Mouse (Mus musculus) gastrocnemius, adult 18-20 months (tissue): ENCODE measurements around the gene Krtap4-6. TPM values are rescaled to one million over a fixed set of nuclear protein-coding genes. Genes with fewer than 3 reads are reported as not detected.
"Not testable (repeated sequence)": the region's sequence is repeated elsewhere in the genome, so short reads cannot be mapped to it uniquely, and the experiment has no call there.

Experiments
- DNase-seq: peaks from one replicate; pipeline ENCODE4 v3.0.0; 2021; ENCODE audit warnings: low spot score
- long read RNA-seq, 2 experiments: library from polyadenylated mRNA; stranded (forward); transcript quantifications; one replicate each; pipeline ENCODE4 v2.0.0; 2021
- total RNA-seq, 2 experiments: library from RNA; stranded (reverse); gene quantifications; 2 replicates each; pipeline ENCODE4 v1.2.3; 2021

Gene Krtap4-6
- not detected for total RNA-seq
- long read RNA-seq, experiment 1 = 0 reads
- long read RNA-seq, experiment 2 = 0 reads

DNA sequence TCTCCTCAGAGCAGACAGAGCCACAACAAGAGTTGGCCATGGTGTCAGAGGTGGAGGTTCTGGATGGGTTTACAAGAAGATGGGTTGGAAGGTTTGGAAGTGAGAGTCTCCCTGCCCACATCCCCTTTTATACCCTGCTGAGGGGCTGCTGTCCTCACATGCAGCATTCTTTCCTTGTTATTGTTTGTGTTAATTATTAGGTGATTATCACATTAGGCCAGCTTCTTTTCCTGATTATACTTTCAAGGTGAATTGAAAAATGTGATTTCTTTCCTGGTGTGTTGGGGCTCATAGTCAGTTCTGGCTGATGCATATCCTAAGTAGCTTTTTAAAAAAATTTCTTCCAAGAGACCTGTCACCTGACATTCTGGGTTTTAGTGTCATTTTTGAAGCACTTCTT, at the start of gene Krtap4-6:
Krtap4-6 (minus strand) TSS at position 101 of the 400 bp plus-strand sequence.
- DNase-seq = no peak

DNA sequence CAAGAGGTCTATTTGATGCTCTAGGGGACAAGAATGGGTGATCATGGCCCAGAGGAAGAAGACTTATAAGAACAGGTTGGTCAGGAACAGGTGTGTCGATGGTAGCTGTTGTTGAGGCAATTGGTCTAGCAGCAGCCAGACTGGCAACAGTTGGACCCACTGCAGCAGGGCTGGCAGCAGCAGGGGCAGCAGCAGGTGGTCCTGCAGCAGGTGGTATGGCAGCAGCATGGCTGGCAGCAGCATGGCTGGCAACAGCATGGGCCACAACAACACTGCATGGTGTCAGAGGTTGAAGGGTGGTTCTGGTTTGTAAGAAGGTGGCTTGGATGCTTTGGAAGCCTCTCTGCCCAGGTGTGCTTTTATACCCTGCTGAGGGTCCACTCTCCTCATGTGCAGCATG, 24.7 kb upstream of the Krtap4-6 start, which contains the start of gene Gm14190:
Gm14190 (minus strand) TSS at position 278 of the 400 bp plus-strand sequence.
- DNase-seq = no peak

DNA sequence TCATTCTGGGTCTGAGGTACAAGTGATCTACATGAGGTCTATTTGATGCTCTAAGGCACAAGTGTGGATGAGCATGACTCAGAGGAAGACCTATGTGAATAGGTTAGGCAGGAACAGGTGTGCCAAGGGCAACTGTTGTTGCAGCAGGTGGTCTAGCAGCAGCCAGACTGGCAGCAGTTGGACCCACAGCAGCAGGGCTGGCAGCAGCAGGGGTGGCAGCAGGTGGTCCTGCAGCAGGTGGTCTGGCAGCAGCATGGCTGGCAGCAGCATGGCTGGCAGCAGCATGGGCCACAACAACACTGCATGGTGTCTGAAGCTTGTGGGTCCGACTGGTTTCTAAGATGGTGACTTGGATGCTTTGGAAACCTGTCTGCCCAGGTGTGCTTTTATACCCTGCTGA, 19.5 kb upstream of the Krtap4-6 start:
- DNase-seq = not testable (repeated sequence)

DNA sequence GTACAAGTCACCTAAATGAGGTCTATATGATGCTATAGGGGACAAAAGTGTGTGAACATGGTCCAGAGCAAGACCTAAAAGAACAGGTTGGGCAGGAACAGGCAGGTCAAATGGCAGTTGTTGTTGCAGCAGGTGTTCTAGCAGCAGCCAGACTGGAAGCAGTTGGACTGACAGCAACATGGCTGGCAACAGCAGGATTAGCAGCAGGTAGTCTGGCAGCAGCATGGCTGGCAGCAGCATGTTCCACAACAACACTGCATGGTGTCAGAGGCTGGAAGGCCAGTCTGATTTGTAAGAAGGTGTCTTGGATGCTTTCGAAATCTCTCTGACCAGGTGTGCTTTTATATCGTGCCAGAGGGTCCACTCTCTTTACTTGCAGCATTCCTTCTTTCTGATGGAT, 17.7 kb upstream of the Krtap4-6 start:
- no peak for DNase-seq

DNA sequence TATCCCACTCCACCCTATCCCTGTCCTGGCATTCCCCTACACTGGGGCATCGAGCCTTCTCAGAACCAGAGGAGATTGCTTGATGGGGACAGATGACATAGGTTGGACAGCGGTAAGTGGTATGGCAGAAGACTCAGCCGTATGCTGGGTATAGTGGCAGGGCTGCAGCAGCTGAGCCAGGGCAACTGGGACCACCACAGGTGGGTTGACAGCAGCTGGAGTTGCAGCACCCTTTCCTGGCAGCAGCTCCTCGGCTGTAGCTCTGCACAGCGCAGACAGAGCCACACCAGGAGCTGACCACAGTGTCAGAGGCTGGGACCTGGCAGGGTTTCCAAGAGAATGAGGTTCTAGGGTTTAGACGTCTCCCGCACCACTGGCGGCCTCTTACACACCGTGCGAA, 3.0 kb downstream of the Krtap4-6 start:
- no peak for DNase-seq

DNA sequence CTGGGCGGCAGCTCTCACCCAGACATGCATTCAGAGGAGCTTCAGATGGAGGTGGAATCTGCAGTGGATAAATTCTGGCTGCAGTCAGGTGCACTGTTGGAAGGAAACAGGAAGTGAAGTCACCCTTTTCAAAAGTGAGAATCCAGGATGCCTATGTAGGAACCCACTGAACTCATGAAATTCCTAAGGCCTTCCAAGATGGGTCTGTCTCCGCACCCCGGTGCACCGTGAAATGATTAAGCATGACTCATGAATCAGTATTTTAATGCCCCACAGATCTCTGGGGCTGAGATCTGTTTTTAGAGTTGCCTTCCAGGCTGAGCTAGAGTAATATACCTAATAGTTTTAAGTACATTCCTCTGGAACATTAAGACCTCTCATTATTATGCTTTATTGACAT, 6.5 kb downstream of the Krtap4-6 start:
- DNase-seq = no peak

DNA sequence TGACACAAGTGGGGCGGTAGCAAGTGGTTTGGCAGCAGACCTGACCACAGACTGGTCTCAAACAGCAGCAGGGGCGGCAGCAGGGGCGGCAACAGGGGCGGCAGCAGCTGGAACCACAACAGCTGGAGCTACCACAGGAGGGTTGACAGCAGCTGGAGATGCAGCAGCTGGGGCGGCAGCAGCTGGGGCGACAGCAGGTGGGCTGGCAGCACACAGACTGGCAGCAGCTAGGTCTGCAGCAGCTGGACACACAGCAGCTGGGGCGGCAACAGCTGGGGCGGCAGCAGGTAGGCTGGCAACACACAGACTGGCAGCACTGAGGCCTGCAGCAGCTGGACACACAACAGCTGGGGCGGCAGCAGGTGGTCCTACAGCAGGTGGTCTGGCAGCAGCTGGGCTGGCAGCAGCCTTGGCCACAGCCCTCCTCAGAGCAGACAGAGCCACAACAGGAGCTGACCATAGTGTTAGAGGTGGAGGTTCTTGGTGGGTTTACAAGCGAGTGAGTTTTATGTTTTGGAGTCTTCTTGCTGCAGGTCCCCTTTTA, 7.2 kb downstream of the Krtap4-6 start, which contains the start of gene Gm11563:
Gm11563 (minus strand) TSS at position 494 of the 544 bp plus-strand sequence.
- not testable (repeated sequence) for DNase-seq

DNA sequence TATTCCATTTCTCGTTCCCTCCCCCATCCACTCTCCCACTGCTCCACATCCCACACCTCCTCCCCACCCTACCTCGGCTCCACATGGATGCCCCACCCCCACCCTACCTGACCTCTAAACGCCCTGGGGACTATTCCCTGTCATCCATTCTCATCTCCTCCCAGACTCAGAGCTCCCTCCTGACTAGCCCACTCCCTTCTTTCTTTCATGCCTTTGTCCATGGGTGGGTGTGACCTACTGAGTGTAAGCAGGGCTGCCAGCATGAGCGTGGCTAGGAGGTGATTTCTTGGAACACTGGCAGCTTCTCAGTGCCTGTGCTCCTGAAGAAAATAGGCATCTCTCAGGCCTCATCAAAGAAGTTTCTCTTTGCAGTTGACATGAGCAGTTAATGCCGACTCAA, 8.7 kb downstream of the Krtap4-6 start:
- DNase-seq = no peak

DNA sequence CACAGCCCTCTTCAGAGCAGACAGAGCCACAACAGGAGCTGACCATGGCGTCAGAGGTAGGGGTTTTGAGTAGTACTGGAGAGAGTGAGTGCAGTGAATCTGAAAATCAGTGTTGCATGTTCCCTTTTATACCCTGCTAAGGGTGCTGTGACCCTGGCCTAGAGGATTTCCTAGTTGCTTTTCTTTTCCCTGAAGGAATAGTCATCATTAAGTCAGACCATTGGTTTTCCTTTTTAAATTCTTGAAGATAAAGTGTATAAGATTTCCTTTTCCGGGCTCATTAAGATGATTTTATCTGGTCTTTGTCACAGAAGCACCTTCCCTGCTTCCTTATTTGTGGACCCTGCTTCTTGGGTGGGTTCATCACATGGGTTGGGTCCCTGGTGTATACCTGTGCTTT, 15.6 kb downstream of the Krtap4-6 start, which contains the start of gene Gm11555:
Gm11555 (minus strand) TSS at position 101 of the 400 bp plus-strand sequence.
- DNase-seq = no peak

DNA sequence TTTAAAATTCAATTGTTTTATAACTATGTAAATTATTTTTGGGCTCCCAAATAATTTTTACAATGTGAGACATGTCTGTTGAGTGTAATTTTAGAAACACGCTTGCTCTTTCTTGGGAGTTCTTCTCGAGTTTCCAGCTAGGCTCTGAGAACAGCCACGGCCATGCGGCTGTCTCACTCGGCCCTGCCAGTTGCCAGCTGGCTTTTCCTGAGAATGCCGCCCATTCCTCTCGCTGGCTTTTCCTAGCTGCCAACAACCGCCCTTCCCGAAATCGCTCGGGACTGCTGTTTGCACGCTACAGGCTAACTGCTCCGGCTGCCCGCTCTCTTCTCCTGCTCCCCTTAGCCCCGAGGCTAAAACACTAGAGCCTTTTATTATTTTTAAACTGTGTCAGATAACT, 19.3 kb downstream of the Krtap4-6 start:
- no peak for DNase-seq

DNA sequence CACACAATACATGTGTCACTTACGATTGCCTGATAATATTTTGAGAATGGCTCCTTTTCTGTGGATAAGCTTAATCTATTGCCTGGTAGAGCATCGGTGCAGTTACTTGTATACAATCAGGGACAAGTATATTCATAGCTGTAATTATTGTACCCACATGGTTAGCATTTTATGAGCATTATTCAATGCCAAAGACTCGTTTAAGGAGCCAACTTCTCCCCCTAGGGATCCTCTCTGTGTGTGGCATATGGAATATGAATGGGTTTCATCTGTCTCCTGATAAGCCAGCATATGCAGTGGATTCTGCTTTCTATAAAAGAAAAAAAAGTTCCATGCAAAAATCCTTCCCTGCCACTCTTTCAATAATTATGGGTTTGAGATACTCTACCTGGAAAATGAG, 21.4 kb downstream of the Krtap4-6 start:
- no peak for DNase-seq

DNA sequence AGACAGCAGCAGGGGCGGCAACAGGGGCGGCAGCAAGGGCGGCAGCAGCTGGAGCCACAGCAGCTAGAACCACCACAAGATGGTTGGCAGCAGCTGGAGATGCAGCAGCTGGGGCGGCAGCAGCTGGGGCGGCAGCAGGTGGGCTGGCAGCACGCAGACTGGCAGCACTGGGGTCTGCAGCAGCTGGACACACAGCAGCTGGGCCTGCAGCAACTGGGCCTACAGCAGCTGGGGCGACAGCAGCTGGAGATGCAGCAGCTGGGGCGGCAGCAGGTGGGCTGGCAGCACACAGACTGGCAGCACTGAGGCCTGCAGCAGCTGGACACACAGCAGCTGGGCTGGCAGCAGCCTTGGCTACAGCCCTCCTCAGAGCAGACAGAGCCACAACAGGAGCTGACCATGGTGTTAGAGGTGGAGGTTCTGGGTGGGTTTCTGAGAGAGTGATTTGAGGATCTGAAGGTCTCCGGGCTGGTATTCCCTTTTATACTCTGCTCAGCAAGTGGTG, 22.1 kb downstream of the Krtap4-6 start, which contains the start of gene Krtap4-7:
Krtap4-7 (minus strand) TSS at position 455 of the 505 bp plus-strand sequence.
- DNase-seq = not testable (repeated sequence)

DNA sequence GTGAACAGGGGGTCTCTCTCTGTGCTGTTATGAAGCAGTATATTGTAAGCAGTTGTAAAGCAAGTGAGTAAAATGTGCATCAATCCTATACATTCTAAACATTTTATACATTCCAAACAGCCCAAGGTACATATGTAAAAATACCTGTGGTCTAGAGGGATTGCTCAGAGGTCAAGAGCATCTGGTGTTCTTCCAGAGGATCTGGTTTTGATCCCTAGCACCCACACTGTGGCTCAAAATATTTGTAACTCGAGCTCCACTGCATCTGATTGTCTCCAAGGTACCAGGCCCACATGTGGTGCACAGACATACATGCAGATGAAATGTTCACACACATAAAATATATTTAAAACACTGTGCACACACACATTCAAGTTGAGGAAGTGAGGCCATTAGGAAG, 24.8 kb downstream of the Krtap4-6 start:
- no peak for DNase-seq

DNA sequence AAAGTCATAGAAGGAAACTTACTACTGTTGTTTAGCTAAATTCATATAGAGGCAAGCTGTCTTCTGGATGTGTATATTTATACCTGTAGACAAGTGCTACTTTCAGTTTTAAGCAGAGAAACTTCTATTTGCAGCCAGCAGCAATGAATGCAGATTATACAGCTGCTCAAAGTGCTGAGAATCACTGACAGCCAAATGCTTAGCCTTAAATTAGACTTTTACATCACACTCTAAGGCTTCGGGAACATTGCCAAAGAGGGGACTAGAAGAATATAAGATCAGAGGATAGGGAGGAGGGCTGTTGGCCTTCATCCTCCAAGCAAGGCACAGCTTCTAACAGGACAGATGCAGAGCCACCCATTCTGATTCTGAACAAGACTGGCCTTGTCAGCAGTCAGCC, 28.7 kb downstream of the Krtap4-6 start:
- no peak for DNase-seq

DNA sequence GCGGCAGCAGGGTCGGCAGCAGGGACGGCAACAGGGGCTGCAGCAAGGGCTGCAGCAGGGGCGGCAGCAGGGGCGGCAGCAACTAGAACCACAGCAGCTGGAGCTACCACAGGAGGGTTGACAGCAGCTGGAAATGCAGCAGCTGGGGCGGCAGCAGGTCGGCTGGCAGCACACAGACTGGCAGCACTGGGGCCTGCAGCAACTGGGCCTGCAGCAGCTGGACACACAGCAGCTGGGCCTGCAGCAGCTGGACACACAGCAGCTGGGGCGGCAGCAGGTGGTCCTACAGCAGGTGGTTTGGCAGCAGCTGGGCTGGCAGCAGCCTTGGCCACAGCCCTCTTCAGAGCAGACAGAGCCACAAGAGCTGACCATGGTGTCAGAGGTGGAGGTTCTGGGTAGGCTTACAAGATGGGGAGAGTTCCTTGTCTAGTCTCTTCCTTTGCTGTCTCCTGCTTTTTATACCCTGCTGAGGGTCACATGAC, 31.1 kb downstream of the Krtap4-6 start, which contains the start of gene Krtap4-2:
Krtap4-2 (minus strand) TSS at position 432 of the 482 bp plus-strand sequence.
- DNase-seq = no peak

DNA sequence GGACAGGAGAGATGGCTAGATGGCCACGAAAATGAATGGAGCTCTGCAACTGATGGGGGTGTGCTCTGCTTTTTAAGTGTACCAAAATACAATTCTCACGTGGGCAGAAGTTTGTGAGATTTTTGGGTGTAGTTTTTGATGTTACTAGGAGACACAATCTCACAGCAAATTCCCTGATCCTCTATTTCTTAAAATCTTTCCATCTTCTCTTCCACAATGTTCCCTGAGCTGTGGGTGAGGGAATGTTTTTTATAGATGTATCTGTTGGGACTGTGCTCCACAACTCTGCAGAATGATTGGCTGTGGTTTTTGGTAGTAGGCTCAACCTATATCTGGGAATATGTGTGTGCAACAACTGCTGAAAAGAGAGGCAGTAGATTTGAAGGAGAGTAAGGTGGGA, 32.5 kb downstream of the Krtap4-6 start:
- DNase-seq = no peak

DNA sequence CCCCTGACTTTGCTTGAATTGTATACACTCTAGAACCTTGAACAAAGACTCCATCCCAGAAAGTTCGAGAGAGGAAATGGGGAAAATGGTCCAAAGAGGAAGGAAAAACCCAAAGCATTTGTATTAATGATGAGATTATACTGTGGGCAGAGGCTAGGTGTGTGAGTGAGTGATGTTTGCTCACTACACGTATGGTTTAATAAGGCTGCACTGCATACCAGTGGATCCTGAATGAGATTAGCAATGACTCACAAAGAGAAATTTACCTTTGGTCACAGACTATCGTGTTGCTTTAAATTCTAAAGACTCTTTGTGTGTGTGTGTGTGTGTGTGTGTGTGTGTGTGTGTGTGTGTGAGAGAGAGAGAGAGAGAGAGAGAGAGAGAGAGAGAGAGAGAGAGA, 34.9 kb downstream of the Krtap4-6 start:
- DNase-seq = no peak

DNA sequence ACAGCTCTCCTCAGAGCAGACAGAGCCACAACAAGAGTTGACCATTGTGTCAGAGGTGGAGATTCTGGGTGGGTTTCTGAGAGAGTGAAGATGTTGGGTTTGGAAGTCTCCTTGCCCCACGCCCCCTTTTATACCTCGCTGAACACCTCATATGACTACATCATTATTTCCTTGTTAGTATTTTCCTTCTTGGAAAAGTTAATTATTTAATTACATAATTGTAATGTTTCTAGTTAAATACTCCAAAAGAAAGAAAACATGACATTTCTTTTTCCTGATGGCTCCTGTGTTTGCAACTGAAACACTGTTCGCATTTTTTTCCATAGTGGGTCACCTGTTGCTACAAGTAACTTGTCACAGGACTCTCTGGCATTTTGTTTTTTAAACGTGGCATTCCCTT, 37.6 kb downstream of the Krtap4-6 start, which contains the start of gene Krtap4-1:
Krtap4-1 (minus strand) TSS at position 101 of the 400 bp plus-strand sequence.
- no peak for DNase-seq

DNA sequence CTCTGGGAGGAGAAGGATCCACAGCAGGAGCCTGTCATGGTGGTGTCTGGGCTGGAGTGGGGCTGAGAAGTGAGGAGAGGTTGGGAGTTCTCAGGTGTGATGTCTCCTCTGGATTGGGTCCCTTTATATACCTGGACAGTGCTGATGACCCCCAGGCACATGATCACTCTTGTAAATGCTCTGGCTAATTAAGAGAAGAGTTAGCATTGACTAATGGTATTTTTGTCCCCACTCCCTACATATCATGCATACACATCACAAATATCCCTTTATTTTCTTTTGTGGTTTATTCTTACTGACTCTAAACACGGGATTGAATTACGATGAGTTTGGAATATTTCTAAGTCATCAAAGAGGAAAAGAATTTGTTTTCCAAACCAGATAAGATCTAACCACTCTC, 45.4 kb downstream of the Krtap4-6 start, which contains the start of gene Gm11562:
Gm11562 (minus strand) TSS at position 101 of the 400 bp plus-strand sequence.
- DNase-seq = no peak
